Mouse (Mus musculus) ovary, adult 18-20 months (tissue): ENCODE results near the gene Gna11.

Experiments
- DNase-seq: peaks from one replicate; pipeline ENCODE4 v3.0.0; 2022; ENCODE audit warnings: low spot score, mixed read lengths

Gna11 gene

DNA sequence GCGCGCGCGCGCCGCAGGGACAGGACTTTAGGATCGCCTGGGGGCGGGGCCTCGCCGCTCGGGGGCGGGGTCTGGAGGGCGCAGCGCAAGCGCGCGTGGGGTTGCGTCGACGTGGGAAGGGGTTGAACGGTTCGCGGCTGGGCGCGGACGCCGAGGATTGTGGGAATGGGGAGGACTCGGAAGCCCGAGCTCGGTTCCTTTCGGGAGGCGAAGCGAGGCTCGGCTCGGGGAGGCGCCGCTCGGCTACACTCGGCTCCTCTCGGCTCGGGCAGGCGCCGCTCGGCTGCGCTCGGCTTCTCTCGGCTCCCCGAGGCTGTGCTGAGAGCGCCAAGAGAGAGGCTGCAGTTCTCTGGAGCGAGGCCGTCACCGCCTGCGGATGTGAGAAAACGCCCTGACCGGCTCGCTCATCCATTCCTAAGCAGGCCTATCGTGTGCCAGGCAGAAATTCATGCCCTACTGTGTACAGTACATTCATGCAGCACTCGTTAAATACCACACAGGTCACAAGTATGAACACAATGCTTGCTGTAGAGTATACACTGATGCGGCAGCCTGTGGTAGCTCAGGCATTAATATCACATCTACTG lies at the start of gene Gna11:
TSS of gene Gna11 (minus strand) at position 30 of the 587 bp plus-strand sequence.
- DNase-seq: peak; percentile 99

DNA sequence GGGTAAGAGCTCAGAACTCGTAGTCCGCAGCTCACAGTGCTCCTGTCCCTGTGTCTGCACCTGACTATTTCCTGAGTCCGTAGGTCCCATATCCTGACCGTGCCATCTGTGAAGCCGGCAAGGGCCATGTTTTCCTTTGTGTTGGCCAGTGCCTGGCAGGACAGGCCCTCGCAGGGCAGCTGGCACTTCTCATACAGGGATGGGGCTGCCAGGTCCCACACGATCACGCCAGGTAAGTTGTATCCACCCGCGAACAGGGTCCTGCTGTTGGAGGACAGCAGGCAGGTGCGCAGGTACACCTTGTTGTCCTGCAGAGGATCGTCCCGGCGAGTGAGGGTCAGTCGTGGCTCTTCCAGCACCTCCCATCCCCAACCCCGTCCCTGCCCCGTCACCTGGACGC lies 48.9 kb upstream of the Gna11 start:
- DNase-seq: no peak

GRCm38 (mm10) chr10:81593223-81593622 lies 48.2 kb upstream of the Gna11 start:
- no peak for DNase-seq

DNA sequence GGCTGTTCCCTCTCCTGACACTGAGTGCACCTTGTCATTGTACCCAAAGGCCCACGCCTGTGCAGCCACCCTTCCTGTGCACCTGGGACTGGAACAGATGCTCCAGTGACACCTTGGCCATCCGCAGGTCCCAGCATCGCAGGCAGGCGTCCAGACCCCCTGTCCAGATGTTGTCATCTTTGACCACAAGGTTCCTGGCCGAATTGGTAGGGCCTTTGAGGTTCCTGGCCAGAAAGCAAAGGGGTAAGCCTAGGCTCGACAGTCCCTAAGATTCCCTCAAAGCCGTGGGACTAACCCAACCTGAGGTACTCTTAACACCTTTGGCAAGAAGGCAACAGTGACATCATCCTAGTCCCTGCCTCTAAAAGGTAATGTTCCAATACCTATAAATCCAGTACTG lies 47.6 kb upstream of the Gna11 start:
- no peak for DNase-seq

DNA sequence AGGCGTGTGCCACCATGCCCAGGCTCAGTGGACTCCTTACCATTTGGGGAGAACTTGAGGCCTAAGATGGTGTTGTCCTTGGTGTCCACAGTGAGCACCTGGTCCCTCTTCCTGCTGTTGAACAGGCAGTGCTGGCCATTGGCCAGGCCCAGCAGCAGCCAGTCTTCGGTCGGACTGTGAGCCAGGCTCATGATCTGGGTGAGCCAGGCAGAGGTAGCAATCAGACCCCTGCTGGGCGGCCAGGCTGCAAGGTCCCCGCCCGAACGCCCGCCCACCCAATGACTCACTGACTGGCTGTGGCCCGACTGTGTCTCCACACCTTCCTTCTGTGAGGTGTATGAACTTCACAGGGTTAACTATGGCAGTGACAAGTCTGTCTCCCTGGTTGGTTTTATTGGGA lies 46.9 kb upstream of the Gna11 start:
- no peak for DNase-seq

DNA sequence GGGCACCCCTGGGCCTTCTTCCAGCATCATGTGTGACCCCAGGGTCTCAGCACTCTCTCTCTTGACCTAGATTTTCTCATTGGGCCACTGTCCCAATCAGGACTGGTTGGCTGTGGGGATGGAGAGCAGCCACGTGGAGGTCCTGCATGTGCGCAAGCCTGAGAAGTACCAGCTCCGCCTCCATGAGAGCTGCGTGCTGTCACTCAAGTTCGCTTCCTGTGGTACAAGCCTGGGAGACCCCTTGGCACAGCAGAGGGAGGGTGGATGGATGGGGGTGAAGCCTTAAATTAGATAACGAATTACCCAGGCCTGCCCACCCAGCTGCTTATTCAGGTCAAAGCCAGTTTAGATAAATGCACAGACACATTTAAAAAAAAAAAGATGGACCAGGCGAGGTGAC lies 43.7 kb upstream of the Gna11 start:
- DNase-seq: no peak

- DNase-seq: peak; percentile 86
These were observed 38.4 kb upstream of the Gna11 start for GRCm38 (mm10) chr10:81583347-81583746.

DNA sequence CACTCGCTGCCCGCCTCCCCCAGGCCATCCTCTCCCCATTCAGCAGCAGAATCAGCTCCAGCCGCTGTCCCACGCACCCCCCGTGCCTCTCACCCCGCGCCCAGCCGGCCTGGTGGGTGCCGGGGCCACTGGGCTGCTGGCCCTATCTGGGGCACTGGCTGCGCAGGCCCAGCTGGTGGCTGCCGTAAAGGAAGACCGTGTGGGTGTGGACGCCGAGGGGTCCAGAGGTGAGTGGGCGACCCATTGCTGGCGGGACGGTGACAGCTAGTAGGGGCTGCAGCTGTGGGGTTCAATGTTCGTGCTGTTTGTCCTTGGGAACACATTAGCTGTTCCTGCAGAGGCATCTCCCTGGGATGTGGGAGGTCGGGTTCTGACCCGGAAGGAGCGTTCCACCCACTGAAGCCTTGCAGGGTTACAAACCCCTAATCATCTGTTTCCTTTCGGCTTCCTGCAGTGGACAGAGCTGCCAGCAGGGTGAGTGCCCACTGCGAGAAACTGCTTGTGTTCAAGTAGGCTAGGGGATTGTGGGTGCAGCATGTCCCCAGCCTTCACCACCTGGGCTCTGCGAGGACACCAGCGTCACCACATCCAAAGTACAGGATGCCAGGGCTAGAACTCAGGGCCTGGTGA lies 35.6 kb upstream of the Gna11 start:
- DNase-seq: no peak

- DNase-seq: no peak
These were observed 35.0 kb upstream of the Gna11 start for GRCm38 (mm10) chr10:81579967-81580366.

DNA sequence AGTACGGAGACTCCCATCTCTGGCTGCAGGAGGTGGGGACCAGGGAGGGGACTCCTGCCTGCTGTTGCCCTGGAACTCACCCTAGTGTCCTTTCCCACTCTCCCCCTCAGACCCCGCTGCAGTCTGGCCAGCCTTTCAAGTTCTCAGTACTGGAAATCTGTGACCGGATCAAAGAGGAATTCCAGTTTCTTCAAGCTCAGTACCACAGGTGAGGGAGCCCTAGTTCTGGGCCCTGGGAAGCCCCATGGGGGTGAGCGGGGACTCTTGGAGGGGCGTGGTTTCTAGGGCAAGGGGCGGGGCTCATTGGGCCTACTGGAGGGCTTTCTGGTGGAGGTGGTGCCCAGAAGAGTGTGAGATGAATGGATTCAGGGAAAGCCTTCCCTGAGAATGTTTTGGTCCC lies 30.7 kb upstream of the Gna11 start:
- DNase-seq: no peak

- DNase-seq: no peak
These were observed 30.2 kb upstream of the Gna11 start for GRCm38 (mm10) chr10:81575208-81575631.

GRCm38 (mm10) chr10:81574081-81575056 lies 29.4 kb upstream of the Gna11 start, which contains the start of gene Tle2:
Gene Tle2, plus strand, starts transcription at chr10:81574561.
- DNase-seq: no peak

DNA sequence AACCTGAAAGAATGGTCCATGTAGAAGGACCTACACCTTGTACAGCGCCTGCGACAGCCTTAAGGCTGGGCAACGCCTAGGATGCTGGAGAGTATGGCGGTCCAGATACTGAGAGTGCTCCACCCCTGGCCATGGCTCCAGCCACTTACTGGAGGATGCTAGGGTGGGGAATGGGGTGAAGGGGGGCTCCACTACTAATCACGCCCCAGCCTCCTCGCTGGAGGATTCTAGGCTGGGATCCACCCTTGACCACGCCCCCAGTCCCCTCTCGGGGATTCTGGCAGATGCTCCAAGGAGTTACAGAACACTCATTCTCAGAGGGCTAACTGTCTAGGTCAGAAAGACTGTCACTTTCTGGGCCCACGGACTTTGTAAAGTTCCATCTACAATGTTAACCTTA lies 28.0 kb upstream of the Gna11 start:
- peak; percentile 82 for DNase-seq

DNA sequence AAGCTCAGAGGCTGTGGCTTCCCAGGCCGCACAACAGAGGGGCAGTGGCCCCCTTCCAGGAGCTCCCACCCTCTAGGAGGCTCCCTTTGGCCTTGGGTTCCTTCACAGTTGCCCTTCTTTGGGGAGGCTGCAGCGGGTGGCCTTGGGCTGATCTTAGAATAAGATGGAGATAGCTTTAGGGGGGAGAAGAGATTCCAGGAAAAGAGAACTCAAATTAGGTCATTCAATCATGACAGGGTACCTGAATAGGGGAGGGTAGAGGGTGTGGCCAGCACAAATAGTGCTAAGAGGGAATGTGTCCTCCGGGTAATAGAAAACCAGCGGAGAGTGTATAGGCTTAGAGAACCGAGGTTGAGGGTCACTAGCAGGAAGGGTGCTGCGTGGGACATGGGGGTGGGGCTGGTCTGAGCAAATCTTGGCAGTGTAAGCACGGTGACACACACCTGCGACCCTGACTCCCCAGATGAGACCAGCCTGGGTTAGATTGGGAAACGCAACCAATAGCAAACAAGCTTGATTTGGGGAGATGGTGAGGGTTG lies 27.2 kb upstream of the Gna11 start:
- peak; percentile 84 for DNase-seq

DNA sequence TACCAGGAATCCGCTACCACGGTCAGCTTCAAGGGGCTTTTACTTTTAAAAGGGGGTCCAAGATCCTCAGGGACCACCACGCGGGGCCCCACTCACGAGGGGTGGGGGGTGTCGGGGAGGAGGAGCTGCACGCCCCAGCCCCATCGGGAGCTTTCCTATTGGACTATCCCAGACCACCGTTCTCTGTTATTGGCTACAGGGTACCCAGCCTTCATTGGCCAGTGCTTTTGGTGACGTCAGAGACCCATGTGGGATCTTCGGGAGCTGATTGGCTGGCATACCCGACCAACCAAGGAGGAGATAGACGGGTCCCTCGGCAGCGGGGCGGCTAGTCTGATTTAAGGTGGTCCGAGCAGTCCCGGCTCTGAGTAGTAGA lies 26.5 kb upstream of the Gna11 start:
- DNase-seq: peak; percentile 99

GRCm38 (mm10) chr10:81570831-81571500 lies 26.0 kb upstream of the Gna11 start:
- DNase-seq: peak; percentile 94

DNA sequence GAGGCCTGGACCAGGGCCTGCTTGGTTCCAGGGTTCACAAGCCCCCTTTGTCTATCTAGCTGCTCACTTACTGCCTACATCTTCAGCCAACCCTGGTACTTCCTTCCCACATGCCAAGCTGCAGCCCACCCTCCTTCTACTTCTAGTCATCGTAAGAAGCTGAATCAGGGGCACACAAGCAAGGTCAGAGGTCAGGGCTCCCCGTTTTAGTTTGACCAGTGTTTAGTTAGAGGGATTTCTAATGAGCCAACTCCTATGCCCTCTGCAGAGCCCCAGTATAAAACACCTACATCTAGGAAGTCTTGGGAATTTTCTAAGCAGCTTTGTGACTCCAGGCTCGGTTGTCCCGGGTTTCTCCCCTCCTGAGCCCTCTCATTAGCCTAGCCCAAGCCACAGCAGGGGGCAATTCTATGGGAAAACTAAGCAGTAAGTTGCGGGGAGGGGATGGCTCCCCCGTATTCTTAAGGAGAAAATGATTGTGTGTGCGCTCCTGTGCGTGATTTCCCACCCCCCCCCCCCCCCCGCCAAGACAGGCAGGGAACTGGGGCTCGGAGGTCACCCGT lies 25.3 kb upstream of the Gna11 start:
- no peak for DNase-seq

- DNase-seq: no peak
These were observed 24.7 kb upstream of the Gna11 start for GRCm38 (mm10) chr10:81569507-81570237.

DNA sequence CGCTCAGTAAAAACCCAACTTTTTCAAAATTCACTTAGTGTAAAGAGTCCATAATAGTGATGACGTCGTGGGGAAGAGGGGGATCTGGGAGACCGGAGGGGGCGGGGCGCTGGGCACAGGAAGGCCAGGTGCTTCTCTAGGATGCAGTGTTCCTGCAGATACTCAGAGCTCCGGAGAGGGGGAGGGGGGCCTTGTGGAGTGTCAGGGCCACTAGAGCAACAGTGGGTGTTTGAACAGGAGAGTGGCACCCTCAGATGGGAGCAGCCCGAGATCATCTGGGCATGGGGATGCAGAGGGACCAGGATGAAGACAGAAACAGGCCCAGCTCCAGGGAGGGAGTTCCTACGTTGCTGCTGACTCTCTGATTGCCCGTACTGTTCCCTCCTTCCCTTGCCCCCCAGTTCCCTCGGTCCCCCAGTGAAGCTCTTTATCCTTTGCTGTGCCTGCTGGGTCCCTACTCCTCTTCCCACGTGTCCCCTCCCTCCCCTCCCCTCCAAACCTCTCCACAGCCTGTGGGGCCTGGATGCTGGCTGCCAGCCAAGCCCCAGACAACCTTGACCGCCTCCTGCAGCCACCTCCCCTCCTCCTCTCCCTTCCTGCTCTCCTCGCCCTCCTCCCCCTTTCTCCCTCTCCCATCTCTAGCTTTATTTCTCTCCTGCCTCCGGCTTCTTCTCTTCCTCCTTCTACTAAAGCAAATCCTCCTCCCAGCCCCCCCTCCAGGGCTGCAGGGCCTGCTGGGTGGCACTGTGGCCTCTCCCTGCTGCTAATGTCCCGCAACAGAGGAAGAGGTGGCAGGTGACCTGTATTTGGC lies 23.6 kb upstream of the Gna11 start:
- DNase-seq: peak; percentile 89
